Mouse (Mus musculus): ENCODE results near the gene Rfx5. TPM values are rescaled to one million over a fixed set of nuclear protein-coding genes. Genes with fewer than 3 reads are reported as not detected.

Rfx5 gene
- total and polyA plus RNA-seq, 2 experiments from 2014 or later, result 4.1 to 18.7 TPM

GRCm38 (mm10) chr3:94984312-94984711, 30.4 kb downstream of the Rfx5 start:
- H3K9ac ChIP-seq, result no peak overlapping the region
- H3K4me2 ChIP-seq (ENCODE audit: low read depth), result no peak overlapping the region
- no peak overlapping the region for H3K27ac ChIP-seq (ENCODE audit: low read depth, low read length)
- ATAC-seq, result no peak
- WGBS, result 89% methylated on average over 11 of the region's 11 CpGs
- DNase-seq, result no peak
- H3K27me3 ChIP-seq (ENCODE audit: insufficient read depth, low read length), result no peaks in the 10 kb centered on the region
- no peaks in the 10 kb centered on the region for H3K9me3 ChIP-seq (ENCODE audit: low read length)
- H3K4me1 ChIP-seq (ENCODE audit: insufficient read depth), result no peaks in the 10 kb centered on the region
- H3K36me3 ChIP-seq (ENCODE audit: insufficient read depth), result peaks cover 42% of the 10 kb centered on the region
- TF ChIP-seq CTCF (IDR thresholded peaks at IDR 0.05; ENCODE audit: low read depth), result no peak
- H3K4me3 ChIP-seq (ENCODE audit: low read depth, low read length), result no peak overlapping the region

DNA sequence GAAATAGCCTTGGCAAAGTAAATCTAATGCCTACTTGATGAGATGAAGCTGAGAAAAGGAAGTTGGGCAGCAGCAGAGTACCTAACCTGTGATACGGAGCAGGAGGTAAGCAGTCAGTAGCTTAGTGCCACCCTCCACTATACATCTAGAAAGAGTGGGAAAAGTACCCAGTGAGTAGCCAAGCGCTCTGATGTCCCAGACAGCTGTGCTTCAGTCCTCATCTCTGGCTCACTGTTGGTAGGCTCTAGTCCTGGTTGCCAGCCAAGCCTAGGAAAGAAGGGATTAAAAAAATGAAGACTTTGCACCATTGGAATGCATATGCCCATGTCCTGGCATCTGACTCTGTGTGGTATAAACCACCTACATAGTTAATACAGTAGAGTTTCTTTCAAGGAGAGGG, 31.6 kb downstream of the Rfx5 start:
- Histone ChIP-seq H3K4me1 (ENCODE audit: insufficient read depth) (no peaks in the 10 kb centered on the region), H3K27ac (ENCODE audit: low read depth, low read length) (no peak overlapping the region), H3K27me3 (ENCODE audit: insufficient read depth, low read length) (no peaks in the 10 kb centered on the region), H3K36me3 (ENCODE audit: insufficient read depth) (peaks cover 42% of the 10 kb centered on the region), H3K9me3 (ENCODE audit: low read length) (no peaks in the 10 kb centered on the region), H3K4me3 (ENCODE audit: low read depth, low read length) (no peak overlapping the region), H3K9ac (no peak overlapping the region), H3K4me2 (ENCODE audit: low read depth) (no peak overlapping the region)
- DNase-seq (no peak), ATAC-seq (no peak)
- TF ChIP-seq CTCF (IDR thresholded peaks at IDR 0.05; ENCODE audit: low read depth), result no peak
- 95% methylated on average over 2 of the region's 2 CpGs for WGBS

GRCm38 (mm10) chr3:94987578-94987977, 33.7 kb downstream of the Rfx5 start:
- no peak for ATAC-seq
- Histone ChIP-seq H3K4me1 (ENCODE audit: insufficient read depth) (no peaks in the 10 kb centered on the region), H3K27ac (ENCODE audit: low read depth, low read length) (no peak overlapping the region), H3K9ac (no peak overlapping the region), H3K9me3 (ENCODE audit: low read length) (no peaks in the 10 kb centered on the region), H3K4me3 (ENCODE audit: low read depth, low read length) (no peak overlapping the region), H3K4me2 (ENCODE audit: low read depth) (no peak overlapping the region), H3K27me3 (ENCODE audit: insufficient read depth, low read length) (no peaks in the 10 kb centered on the region), H3K36me3 (ENCODE audit: insufficient read depth) (peaks cover 39% of the 10 kb centered on the region)
- no peak for DNase-seq
- no peak for TF ChIP-seq CTCF (IDR thresholded peaks at IDR 0.05; ENCODE audit: low read depth)

DNA sequence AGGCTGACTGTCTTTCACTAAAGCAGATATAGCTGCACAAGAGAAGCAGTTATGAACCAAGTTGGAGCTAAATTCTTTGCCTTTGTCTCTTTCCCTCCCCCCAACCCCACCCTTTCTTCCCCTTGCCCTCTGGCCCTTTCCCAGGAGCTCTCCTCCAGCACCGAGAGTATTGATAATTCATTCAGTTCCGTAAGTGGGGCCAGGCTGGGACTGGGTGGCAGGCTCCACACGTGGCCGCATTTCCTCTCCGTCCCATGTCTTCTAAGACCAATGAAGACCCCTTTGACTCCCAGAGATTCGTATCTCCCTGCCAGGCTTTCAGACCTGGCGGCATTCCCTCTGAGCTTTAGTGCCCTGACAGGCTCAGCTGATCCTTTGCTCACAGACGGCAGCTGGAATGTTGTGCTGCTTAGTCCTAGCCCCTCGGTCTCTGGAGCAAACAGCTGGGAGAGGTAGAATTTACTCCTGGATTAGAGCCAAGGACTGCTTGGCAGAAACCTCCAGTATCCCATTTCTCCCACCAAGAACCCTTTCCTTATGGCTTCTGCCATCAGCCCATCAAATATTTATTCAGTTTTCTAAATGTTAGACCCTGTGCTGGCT, 35.4 kb downstream of the Rfx5 start:
- DNase-seq (no peak), ATAC-seq (no peak)
- Histone ChIP-seq H3K27me3 (ENCODE audit: insufficient read depth, low read length) (no peaks in the 10 kb centered on the region), H3K9me3 (ENCODE audit: low read length) (no peaks in the 10 kb centered on the region), H3K9ac (no peak overlapping the region), H3K27ac (ENCODE audit: low read depth, low read length) (no peak overlapping the region), H3K36me3 (ENCODE audit: insufficient read depth) (peaks cover 50% of the 10 kb centered on the region), H3K4me2 (ENCODE audit: low read depth) (no peak overlapping the region), H3K4me1 (ENCODE audit: insufficient read depth) (no peaks in the 10 kb centered on the region), H3K4me3 (ENCODE audit: low read depth, low read length) (no peak overlapping the region)
- TF ChIP-seq CTCF (IDR thresholded peaks at IDR 0.05; ENCODE audit: low read depth), result no peak
- 38% methylated on average over 9 of the region's 9 CpGs for WGBS

DNA sequence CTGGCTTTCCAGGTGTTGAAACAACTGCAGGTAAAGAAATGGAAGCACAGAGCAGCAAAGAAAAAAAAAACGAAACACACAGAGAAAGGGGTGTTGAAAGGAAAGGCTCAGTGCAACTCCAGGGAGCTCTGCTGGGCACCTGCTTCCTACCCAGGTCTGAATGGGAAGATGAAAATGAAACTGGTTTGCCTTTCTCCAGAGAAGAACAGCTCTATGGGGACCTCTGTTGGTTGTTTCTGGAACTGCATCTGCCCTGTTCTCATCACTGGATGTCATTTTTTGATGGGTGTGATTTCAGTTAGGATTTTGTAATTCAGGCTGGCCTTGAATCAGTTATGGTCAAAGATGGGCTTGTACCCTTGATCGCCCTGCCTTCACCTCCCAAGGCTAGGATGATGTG, 43.1 kb downstream of the Rfx5 start:
- peaks cover 85% of the 10 kb centered on the region for H3K36me3 ChIP-seq (ENCODE audit: insufficient read depth)
- H3K27ac ChIP-seq (ENCODE audit: low read depth, low read length), result no peak overlapping the region
- peak; percentile 88 for DNase-seq
- no peaks in the 10 kb centered on the region for H3K27me3 ChIP-seq (ENCODE audit: insufficient read depth, low read length)
- no peaks in the 10 kb centered on the region for H3K4me1 ChIP-seq (ENCODE audit: insufficient read depth)
- H3K9ac ChIP-seq, result no peak overlapping the region
- H3K4me3 ChIP-seq (ENCODE audit: low read depth, low read length), result no peak overlapping the region
- 48% methylated on average over 2 of the region's 2 CpGs for WGBS
- H3K9me3 ChIP-seq (ENCODE audit: low read length), result no peaks in the 10 kb centered on the region
- TF ChIP-seq CTCF (IDR thresholded peaks at IDR 0.05; ENCODE audit: low read depth), result peak; percentile 93
- peak; percentile 54 for ATAC-seq
- H3K4me2 ChIP-seq (ENCODE audit: low read depth), result no peak overlapping the region

GRCm38 (mm10) chr3:95002569-95002968, 48.7 kb downstream of the Rfx5 start:
- H3K27me3 ChIP-seq (ENCODE audit: insufficient read depth, low read length), result no peaks in the 10 kb centered on the region
- H3K4me1 ChIP-seq (ENCODE audit: insufficient read depth), result no peaks in the 10 kb centered on the region
- no peak overlapping the region for H3K9ac ChIP-seq
- H3K36me3 ChIP-seq (ENCODE audit: insufficient read depth), result peaks cover 79% of the 10 kb centered on the region
- no peaks in the 10 kb centered on the region for H3K9me3 ChIP-seq (ENCODE audit: low read length)
- ATAC-seq, result peak; percentile 49; the same call in 1 of the 2 replicates
- H3K4me3 ChIP-seq (ENCODE audit: low read depth, low read length), result no peak overlapping the region
- H3K27ac ChIP-seq (ENCODE audit: low read depth, low read length), result no peak overlapping the region
- DNase-seq, result peak; percentile 14
- WGBS, result 29% methylated on average over 4 of the region's 4 CpGs
- no peak for TF ChIP-seq CTCF (IDR thresholded peaks at IDR 0.05; ENCODE audit: low read depth)
- H3K4me2 ChIP-seq (ENCODE audit: low read depth), result no peak overlapping the region

GRCm38 (mm10) chr3:95003273-95003672, 49.4 kb downstream of the Rfx5 start:
- Histone ChIP-seq H3K4me3 (ENCODE audit: low read depth, low read length) (no peak overlapping the region), H3K4me1 (ENCODE audit: insufficient read depth) (no peaks in the 10 kb centered on the region), H3K9me3 (ENCODE audit: low read length) (no peaks in the 10 kb centered on the region), H3K27me3 (ENCODE audit: insufficient read depth, low read length) (no peaks in the 10 kb centered on the region), H3K9ac (no peak overlapping the region), H3K36me3 (ENCODE audit: insufficient read depth) (peaks cover 79% of the 10 kb centered on the region), H3K4me2 (ENCODE audit: low read depth) (no peak overlapping the region), H3K27ac (ENCODE audit: low read depth, low read length) (no peak overlapping the region)
- no peak for TF ChIP-seq CTCF (IDR thresholded peaks at IDR 0.05; ENCODE audit: low read depth)
- no peak for DNase-seq
- ATAC-seq, result no peak

Data from forebrain, postnatal 0 days (tissue).